ENCODE assay signal across 25 mouse cellular contexts in genomic region chr15:89046356-89046755, GRCm38 (mm10). TPM values are rescaled to one million over a fixed set of nuclear protein-coding genes. Genes with fewer than 3 reads are reported as not detected.
A peak's percentile ranks its signal among the peaks of the same experiment; 100 is the strongest.
DNase-seq lines count a peak whose midpoint lies in the region; ATAC-seq lines count a peak whose summit lies in the region.
"Had no signal": no experiment of that assay in that cellular context is flagged by ENCODE, and none has a peak within 500 bp of the region (broad histone marks: within the 10 kb centered on the region; RNA-seq: fewer than 3 reads in every experiment).

No protein-coding gene starts in this region.

- H3K9me3 ChIP-seq in forebrain, embryonic 11.5 days (ENCODE audit: control insufficient read depth, low read length): peaks cover 5% of the 10 kb centered on the region; the same call in 1 of the 2 replicates
- peaks cover 3% of the 10 kb centered on the region; the same call in 1 of the 2 replicates for H3K9me3 ChIP-seq in forebrain, embryonic 13.5 days (replicated peaks)
- H3K9me3 ChIP-seq in heart, embryonic 10.5 days: peaks cover 3% of the 10 kb centered on the region; the same call in 1 of the 2 replicates
- H3K9me3 ChIP-seq: embryonic facial prominence, embryonic 12.5 days; forebrain, embryonic 15.5 days; G1E had no signal

- no peak for ATAC-seq in forebrain, embryonic 11.5 days (replicated peaks; ENCODE audit: low FRiP score)
- ATAC-seq in forebrain, embryonic 13.5 days: no peak
- ATAC-seq: activated CD4-positive, CD25-positive, alpha-beta regulatory T cell, adult 4 months; CD4-positive, CD25-positive, alpha-beta regulatory T cell, adult 4 months; forebrain, embryonic 15.5 days; forebrain, postnatal 0 days; Patski had no signal

- H3K27me3 ChIP-seq in forebrain, embryonic 11.5 days (ENCODE audit: control insufficient read depth, insufficient read depth, low read length): no peaks in the 10 kb centered on the region
- no peaks in the 10 kb centered on the region for H3K27me3 ChIP-seq in forebrain, embryonic 13.5 days
- no peaks in the 10 kb centered on the region; the same call in 1 of the 2 replicates for H3K27me3 ChIP-seq in heart, embryonic 10.5 days (ENCODE audit: insufficient read depth, poor library complexity, severe bottlenecking)
- H3K27me3 ChIP-seq: embryonic facial prominence, embryonic 12.5 days; forebrain, embryonic 15.5 days had no signal

- no peaks in the 10 kb centered on the region for H3K36me3 ChIP-seq in forebrain, embryonic 11.5 days (ENCODE audit: control insufficient read depth, insufficient read depth, low read length)
- H3K36me3 ChIP-seq in forebrain, embryonic 13.5 days (ENCODE audit: poor library complexity, severe bottlenecking): no peaks in the 10 kb centered on the region
- peaks cover 37% of the 10 kb centered on the region for H3K36me3 ChIP-seq in heart, embryonic 10.5 days
- H3K36me3 ChIP-seq: embryonic facial prominence, embryonic 10.5 days; embryonic facial prominence, embryonic 12.5 days; forebrain, embryonic 12.5 days; forebrain, embryonic 15.5 days; G1E had no signal

- H3K4me1 ChIP-seq in forebrain, embryonic 11.5 days (replicated peaks; ENCODE audit: control insufficient read depth, insufficient read depth, low read length): no peaks in the 10 kb centered on the region
- no peaks in the 10 kb centered on the region for H3K4me1 ChIP-seq in forebrain, embryonic 13.5 days
- no peaks in the 10 kb centered on the region for H3K4me1 ChIP-seq in heart, embryonic 10.5 days
- H3K4me1 ChIP-seq: embryonic facial prominence, embryonic 10.5 days; embryonic facial prominence, embryonic 12.5 days; forebrain, embryonic 12.5 days; forebrain, embryonic 15.5 days had no signal

- H3K4me3 ChIP-seq in forebrain, embryonic 11.5 days (ENCODE audit: low read depth, low read length): no peak overlapping the region
- H3K4me3 ChIP-seq in forebrain, embryonic 13.5 days: no peak overlapping the region
- H3K4me3 ChIP-seq in heart, embryonic 10.5 days: no peak overlapping the region
- H3K4me3 ChIP-seq: embryonic facial prominence, embryonic 10.5 days; embryonic facial prominence, embryonic 12.5 days; forebrain, embryonic 12.5 days; forebrain, embryonic 15.5 days had no signal

- 74% methylated on average over 4 of the region's 4 CpGs for WGBS in forebrain, embryonic 11.5 days
- 87% methylated on average over 4 of the region's 4 CpGs for WGBS in forebrain, embryonic 13.5 days
- 76% methylated on average over 4 of the region's 4 CpGs for WGBS in heart, embryonic 10.5 days

- H3K9ac ChIP-seq in forebrain, embryonic 11.5 days (ENCODE audit: low read length): no peak overlapping the region
- H3K9ac ChIP-seq in forebrain, embryonic 13.5 days: no peak overlapping the region
- H3K9ac ChIP-seq: embryonic facial prominence, embryonic 12.5 days; forebrain, embryonic 12.5 days; forebrain, embryonic 15.5 days; forebrain, postnatal 0 days had no signal

- H3K27ac ChIP-seq in forebrain, embryonic 11.5 days (ENCODE audit: low read depth, low read length): no peak overlapping the region
- H3K27ac ChIP-seq in forebrain, embryonic 13.5 days: no peak overlapping the region
- no peak overlapping the region for H3K27ac ChIP-seq in heart, embryonic 10.5 days
- H3K27ac ChIP-seq: embryonic facial prominence, embryonic 10.5 days; embryonic facial prominence, embryonic 12.5 days; forebrain, embryonic 12.5 days; forebrain, embryonic 15.5 days had no signal

- no peak overlapping the region for H3K4me2 ChIP-seq in forebrain, embryonic 11.5 days (ENCODE audit: low read depth, low read length, severe bottlenecking)
- H3K4me2 ChIP-seq in forebrain, embryonic 13.5 days: no peak overlapping the region
- H3K4me2 ChIP-seq: embryonic facial prominence, embryonic 12.5 days; forebrain, embryonic 12.5 days; forebrain, embryonic 15.5 days had no signal

- intact Hi-C loops in heart, postnatal 25 days (cut with DNase I): no loop called here

- DNase-seq in forebrain, embryonic 11.5 days (ENCODE audit: low spot score): peak; percentile 21
- DNase-seq in heart, embryonic 10.5 days (ENCODE audit: low spot score): peak; percentile 61
- no peak for DNase-seq in heart, postnatal 25 days (ENCODE audit: low spot score)
- DNase-seq in testis, postnatal 14 days (ENCODE audit: low spot score): peak; percentile 2
- DNase-seq in testis, postnatal 10 days (ENCODE audit: low spot score): no peak
- DNase-seq: adrenal gland, adult 8-10 months; adrenal gland, postnatal 14 days; adrenal gland, postnatal 36 days; B cell, adult 2 months; cerebellum, adult 11-12 months; cerebellum, adult 2 months; cerebellum, adult 9-10 months; cerebellum, postnatal 10 days; cerebellum, postnatal 25 days; forebrain, postnatal 0 days had no signal

RNA-seq across cellular contexts. Expression of gene Panx2, which starts 13.2 kb away (rescaled TPM):
- 0.71 and 0.83 TPM in 2 replicates for polyA plus RNA-seq in forebrain, embryonic 11.5 days (2014; fragmentation: Nextera tagmentation; extraction: Ambion mirVana)
- 2.3 and 2.4 TPM in 2 replicates for polyA plus RNA-seq in forebrain, embryonic 13.5 days (2015; fragmentation: Nextera tagmentation; extraction: Ambion mirVana)
- polyA plus RNA-seq in heart, embryonic 10.5 days (2016; fragmentation: Nextera tagmentation; extraction: Ambion mirVana): 1.8 and 1.9 TPM in 2 replicates
- 1 to 10 TPM; 1.4 to 1.6 TPM for total RNA-seq in heart, postnatal 25 days (2021)
- total RNA-seq: CH12.LX had no signal
- polyA plus RNA-seq: activated CD4-positive, CD25-positive, alpha-beta regulatory T cell, adult 4 months; CD4-positive, CD25-positive, alpha-beta regulatory T cell, adult 4 months had no signal

RNA-seq across cellular contexts. Expression of gene Trabd, which starts 28.6 kb away (rescaled TPM):
- 55.8 and 61.0 TPM in 2 replicates for polyA plus RNA-seq in forebrain, embryonic 11.5 days (2014; fragmentation: Nextera tagmentation; extraction: Ambion mirVana)
- 40.4 and 45.1 TPM in 2 replicates for polyA plus RNA-seq in forebrain, embryonic 13.5 days (2015; fragmentation: Nextera tagmentation; extraction: Ambion mirVana)
- polyA plus RNA-seq in heart, embryonic 10.5 days (2016; fragmentation: Nextera tagmentation; extraction: Ambion mirVana): 63.0 and 67.6 TPM in 2 replicates
- 10 to 100 TPM; 44.2 to 45.5 TPM for total RNA-seq in heart, postnatal 25 days (2021)

RNA-seq across cellular contexts. Expression of gene Selenoo, which starts 42.5 kb away (rescaled TPM):
- polyA plus RNA-seq in forebrain, embryonic 11.5 days (2014; fragmentation: Nextera tagmentation; extraction: Ambion mirVana): 22.6 and 25.1 TPM in 2 replicates
- polyA plus RNA-seq in forebrain, embryonic 13.5 days (2015; fragmentation: Nextera tagmentation; extraction: Ambion mirVana): 20.9 and 22.5 TPM in 2 replicates
- 9.5 and 11.8 TPM in 2 replicates for polyA plus RNA-seq in heart, embryonic 10.5 days (2016; fragmentation: Nextera tagmentation; extraction: Ambion mirVana)
- total RNA-seq in heart, postnatal 25 days (2021): 10 to 100 TPM; 15.1 to 15.2 TPM

Comparison
In these comparisons a context has a peak if more than half of its experiments do, and no peak if none do; other contexts are left out.
1. DNase-seq: peak in forebrain, embryonic 11.5 days (single experiment), heart, embryonic 10.5 days (single experiment) and testis, postnatal 14 days (single experiment); none in heart, postnatal 25 days (single experiment) and testis, postnatal 10 days (single experiment).